Mouse (Mus musculus): ENCODE measurements around the gene Rtp2. TPM values are rescaled to one million over a fixed set of nuclear protein-coding genes. Genes with fewer than 3 reads are reported as not detected.
"Not testable (repeated sequence)": the region's sequence is repeated elsewhere in the genome, so short reads cannot be mapped to it uniquely, and the experiment has no call there.

Gene Rtp2
- total RNA-seq, 2 experiments from 2014 or later = not detected

- no peak for DNase-seq (ENCODE audit: low spot score in 2 of 2)
Observed at GRCm38 (mm10) chr16:23952101-23952727, 20.0 kb upstream of the Rtp2 start.

DNA sequence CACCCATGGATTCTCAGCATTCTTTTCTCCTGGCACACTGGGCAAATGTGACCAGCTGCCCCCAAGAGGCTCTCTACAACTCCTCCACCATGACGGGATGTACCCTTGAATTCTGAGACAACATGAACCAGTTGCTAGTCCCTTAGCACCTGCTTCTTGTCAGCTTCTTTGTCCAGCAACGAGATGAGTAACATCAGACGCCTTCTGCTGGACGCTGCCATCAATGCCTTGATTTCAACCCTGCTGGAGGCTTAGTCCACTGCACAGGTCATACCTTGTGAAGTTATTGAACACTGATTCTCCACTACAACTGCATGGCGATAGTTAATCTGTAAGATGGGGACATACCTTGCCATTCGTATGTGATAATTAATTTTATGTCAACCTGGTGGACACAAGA lies 15.5 kb upstream of the Rtp2 start:
- DNase-seq (ENCODE audit: low spot score in 2 of 2) = no peak

GRCm38 (mm10) chr16:23944801-23945200 lies 12.6 kb upstream of the Rtp2 start:
- no peak for DNase-seq (ENCODE audit: low spot score in 2 of 2)

DNA sequence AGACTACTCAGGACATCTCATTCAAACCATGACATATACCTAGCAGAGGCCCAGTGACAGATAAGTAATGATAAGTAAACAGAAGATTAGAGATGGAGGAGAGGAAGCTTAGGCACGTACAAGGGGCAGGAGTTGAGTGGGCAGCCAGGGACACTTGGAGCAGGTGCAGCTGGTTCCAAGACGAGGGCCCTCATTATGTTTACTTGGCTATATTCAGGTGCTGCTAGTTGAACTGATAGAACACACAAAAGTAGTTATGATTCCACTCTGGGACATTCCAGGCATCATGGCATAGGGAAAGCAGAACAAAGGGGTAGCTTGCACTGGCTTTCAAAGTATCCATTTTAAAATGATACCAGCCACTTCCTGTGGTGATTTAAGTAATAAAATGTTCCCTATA lies 2.2 kb upstream of the Rtp2 start:
- DNase-seq (ENCODE audit: low spot score in 2 of 2) = no peak

DNA sequence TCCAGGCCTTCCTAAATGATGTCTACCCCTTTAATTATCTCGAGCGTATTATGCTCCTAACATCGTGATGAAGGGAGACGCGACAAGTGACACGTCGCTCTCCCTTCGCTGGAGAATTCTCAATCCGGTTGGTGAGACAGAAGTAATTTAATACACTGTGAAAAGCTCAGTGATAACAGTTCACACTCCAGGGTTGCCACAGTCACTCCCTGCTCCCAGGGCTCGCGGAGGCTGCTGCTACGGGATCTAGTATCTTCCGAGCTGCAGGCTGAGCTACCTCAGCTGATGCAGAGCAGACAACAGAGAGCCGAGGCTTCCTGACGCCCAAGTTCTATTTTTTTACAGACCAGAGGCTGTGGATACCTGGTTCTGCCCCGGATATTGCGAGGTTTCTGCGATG lies 919 bp downstream of the Rtp2 start:
- no peak for DNase-seq (ENCODE audit: low spot score in 2 of 2)

GRCm38 (mm10) chr16:23930426-23931073 lies 1.6 kb downstream of the Rtp2 start:
- DNase-seq (ENCODE audit: low spot score in 2 of 2) = no peak

- no peak for DNase-seq (ENCODE audit: low spot score in 2 of 2)
Observed at GRCm38 (mm10) chr16:23927301-23928114, 4.7 kb downstream of the Rtp2 start.

DNA sequence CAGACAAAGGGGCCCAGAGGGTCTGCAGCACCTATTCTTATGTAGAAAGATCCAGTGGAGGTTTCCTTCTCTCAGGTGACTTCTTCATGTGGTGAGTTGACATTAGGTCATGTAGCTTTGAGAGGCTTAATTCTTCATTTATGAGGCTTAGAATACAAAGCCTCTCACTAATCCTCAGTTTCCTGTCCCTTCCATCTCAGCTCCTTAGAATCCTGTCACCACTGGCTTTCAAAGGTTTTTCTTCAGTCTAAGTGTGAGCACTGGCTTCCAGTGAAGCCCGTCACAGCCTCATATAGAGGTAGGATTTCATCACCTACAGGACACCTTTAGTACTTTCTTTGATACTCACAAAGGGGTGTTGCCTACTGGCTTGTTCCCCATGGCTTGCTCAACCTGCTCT lies 9.3 kb downstream of the Rtp2 start:
- DNase-seq (ENCODE audit: low spot score in 2 of 2) = no peak

DNA sequence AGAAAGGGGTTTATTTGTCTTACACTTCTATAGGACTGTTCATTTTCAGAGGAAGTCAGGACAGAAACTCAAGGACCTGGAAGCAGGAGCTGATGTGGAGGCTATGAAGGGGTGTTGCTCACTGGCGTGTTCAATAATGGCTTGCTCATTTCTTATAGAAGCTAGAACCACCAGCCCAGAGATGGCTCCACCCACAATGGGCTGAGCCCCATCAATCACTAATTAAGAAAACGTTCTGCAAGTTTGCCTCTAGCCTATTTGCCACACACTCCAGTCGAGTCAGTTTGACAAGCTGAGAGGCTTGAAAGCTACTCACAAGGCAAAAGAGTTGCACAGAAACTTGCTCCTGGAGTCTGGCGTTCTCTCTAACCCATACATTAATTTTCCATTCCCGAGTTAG lies 10.5 kb downstream of the Rtp2 start:
- no peak for DNase-seq (ENCODE audit: low spot score in 2 of 2)

DNA sequence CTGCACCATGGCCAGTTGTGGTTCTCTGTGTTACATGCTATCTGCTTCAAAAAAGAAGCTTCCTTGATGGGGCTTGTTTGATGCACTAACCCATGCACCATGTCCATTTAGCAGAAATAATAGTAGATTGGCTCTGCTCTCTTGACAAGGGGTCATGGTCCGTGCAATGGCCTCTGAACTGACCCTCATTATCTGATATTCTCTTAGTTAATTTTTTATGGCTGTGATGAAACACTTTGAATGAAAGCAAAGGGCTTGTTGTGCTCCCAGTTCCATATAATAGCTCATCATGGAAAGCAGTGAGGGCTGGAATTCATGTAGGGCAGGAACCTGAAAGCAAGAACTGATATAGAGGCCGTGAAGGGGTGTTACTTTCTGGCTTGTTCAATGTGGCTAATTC lies 12.8 kb downstream of the Rtp2 start:
- DNase-seq (ENCODE audit: low spot score in 2 of 2) = no peak

DNA sequence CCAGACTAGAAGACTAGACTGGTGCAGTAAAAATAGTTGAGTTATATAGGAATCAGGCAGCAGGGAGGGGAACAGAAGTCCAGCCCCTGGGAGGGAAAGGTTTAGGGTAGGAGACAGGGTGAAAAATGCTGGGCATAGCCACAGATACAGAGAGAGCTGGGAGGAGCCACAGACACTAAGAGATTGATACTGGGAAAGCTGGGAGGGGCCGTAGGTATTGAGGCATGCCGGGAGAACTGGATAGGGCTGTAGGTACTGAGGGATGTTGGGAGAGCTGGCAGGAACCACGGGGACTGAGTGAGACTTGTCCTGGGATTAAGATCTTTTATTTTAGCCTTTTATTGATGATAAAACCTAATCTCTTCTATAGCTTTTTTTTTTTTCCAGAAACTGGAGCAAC lies 18.8 kb downstream of the Rtp2 start:
- no peak for DNase-seq (ENCODE audit: low spot score in 2 of 2)

DNA sequence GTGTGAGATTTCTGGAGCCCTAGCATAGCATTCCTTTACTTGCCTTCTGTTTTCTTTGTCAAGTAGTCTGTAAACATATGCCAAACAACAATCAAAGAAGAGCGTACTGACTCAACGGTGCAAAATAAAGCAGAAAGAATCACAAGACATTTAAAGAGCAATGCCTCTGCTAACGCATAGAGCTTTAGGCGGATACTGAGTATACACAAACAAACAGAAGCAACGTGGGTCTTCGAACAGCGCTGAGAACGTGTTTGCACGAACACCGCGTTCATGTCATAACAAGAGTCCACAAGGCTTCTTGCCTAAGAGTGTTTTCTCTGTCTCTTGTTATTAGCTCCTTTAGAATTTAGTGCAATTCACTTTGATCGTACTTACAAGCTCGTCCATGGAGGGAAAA lies 19.5 kb downstream of the Rtp2 start:
- no peak for DNase-seq (ENCODE audit: low spot score in 2 of 2)

DNA sequence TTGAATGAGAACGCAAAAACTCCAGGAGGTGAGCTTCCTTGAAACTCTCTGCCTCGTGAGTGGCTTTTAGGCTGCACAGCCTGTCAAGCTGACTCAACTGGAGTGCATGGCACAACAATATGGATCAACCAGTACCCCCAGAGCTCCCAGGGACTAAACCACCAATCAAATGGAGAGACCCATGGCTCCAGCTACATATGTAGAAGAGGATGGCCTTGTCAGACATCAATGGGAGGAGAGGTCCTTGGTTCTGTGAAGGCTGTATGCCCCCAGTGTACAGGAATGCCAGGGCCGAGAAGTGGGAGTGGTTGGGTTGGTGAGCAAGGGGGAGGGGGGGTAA lies 23.2 kb downstream of the Rtp2 start:
- not testable (repeated sequence) for DNase-seq (ENCODE audit: low spot score in 2 of 2)

DNA sequence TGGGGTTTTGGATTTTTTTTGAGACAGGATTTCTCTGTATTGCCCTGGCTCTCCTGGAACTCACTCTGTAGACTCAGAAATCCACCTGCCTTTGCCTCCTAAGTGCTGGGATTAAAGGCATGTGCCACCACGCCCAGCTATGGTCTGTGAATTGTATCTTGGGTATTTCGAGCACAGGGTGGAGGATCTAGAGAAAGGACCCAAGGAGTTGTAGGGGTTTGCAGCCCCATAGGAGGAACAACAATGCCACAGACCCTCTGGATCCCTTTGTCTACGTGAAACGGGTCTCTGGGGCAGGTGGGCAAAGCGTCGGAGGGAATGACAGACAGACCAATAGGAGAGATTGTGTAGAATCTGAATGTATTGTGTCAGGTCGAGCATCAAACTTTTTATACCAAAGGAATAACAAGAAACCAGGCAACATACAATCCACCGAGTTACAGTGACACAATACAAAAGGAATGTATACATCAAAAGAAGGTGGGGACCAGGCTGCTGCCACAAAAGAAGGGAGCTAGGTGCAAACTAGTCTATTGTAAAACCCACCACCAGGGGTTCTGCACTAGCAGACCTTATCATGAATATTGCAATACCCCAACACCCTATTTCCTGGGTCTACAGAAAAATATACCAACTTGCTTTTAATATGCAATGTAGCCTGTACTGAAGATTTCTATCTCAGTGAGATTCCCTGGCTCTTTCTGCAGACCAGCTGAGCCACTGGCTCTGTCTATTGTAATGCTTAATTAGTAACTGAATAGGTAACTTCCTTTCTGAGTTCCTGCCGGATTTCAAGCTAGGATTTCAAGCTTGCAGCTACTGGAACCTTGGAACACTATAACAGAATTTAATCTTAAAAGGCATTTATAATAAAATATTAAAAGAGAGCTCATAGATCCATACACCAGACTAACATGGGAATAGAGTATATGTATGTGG lies 23.8 kb downstream of the Rtp2 start:
- DNase-seq (ENCODE audit: low spot score in 2 of 2) = not testable (repeated sequence)

GRCm38 (mm10) chr16:23906586-23906985 lies 25.6 kb downstream of the Rtp2 start:
- DNase-seq (ENCODE audit: low spot score in 2 of 2) = not testable (repeated sequence)

GRCm38 (mm10) chr16:23901411-23901810 lies 30.8 kb downstream of the Rtp2 start:
- DNase-seq (ENCODE audit: low spot score in 2 of 2) = no peak

GRCm38 (mm10) chr16:23900061-23900460 lies 32.1 kb downstream of the Rtp2 start:
- no peak for DNase-seq (ENCODE audit: low spot score in 2 of 2)

DNA sequence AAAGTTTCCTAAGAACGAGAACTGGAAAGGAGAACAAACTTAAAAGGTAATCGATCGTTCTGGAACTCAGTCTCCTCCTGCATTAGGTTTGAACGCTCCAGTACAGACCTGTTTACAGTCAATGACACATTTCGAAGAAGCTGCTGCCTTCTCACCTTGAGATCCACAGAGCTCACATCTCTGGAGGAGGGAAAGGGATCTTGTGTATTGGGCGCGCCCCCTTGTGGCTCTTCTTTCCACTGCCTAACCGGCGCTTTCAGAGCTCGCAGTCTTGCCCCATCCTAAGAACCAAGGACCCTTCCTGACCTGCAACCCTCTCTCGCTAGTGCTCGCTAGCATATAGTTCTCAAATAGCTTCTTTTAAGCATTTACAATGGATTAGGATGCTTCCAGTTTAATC lies 33.4 kb downstream of the Rtp2 start:
- peak; percentile 46 to 53 for DNase-seq (ENCODE audit: low spot score in 2 of 2)

GRCm38 (mm10) chr16:23897984-23898586 lies 34.1 kb downstream of the Rtp2 start:
- DNase-seq (ENCODE audit: low spot score in 2 of 2) = peak; percentile 33 to 48

DNA sequence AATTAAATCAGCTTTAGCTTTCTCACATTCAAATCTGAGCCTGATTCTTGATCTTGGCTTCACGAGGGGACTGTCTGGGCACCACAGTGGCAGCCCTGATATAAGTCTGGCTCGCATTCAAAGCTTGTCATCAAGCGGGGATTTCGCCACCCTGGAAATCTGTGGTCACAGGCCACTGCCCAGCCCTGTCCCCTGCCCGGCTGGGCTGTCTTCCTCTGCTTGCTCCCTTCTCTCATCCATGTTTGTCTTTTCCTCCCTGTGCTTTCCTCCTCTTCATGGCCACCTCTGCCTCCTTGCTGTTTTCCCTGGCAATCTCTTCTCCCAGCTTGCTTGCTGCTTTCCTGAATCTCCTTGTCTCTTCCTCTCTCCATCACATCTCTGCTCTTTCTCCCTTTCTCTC lies 34.7 kb downstream of the Rtp2 start:
- no peak for DNase-seq (ENCODE audit: low spot score in 2 of 2)

GRCm38 (mm10) chr16:23895135-23895534 lies 37.1 kb downstream of the Rtp2 start:
- DNase-seq (ENCODE audit: low spot score in 2 of 2) = no peak
